Mouse (Mus musculus) frontal cortex, postnatal 10 days (tissue): ENCODE measurements at regions not wholly inside any gene's neighbourhood (a gene's known extent, or its start where the extent isn't known, plus 50 kb on each side); places are given as distances from the start of the nearest gene placed in this dataset.

Experiments used
- DNase-seq, 2 experiments: peaks; one replicate each; pipeline ENCODE4 v3.0.0; 2022; ENCODE audit warnings: low spot score in 2 of 2, mixed read lengths in 1 of 2

DNA sequence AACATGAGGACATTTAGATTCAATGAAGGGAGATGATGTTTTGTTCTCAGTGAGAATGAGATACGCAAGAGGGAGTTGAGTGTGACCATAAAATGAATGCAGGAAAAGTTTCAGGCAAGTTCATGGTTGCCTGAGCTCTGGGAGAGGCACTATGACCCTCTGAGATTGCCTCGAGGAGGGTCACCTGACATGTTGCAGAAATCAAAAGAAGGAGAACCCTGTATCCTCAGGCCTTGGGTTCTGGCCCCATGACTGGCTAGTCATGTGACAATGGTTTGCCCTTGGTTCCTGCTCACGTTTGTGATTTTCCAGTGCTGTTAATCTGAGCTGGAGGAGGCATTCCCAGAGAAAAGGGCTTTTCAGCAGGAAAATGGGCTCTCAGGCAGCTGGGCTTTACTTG lies 98.9 kb downstream of the Mab21l3 start:
- no peak for DNase-seq

DNA sequence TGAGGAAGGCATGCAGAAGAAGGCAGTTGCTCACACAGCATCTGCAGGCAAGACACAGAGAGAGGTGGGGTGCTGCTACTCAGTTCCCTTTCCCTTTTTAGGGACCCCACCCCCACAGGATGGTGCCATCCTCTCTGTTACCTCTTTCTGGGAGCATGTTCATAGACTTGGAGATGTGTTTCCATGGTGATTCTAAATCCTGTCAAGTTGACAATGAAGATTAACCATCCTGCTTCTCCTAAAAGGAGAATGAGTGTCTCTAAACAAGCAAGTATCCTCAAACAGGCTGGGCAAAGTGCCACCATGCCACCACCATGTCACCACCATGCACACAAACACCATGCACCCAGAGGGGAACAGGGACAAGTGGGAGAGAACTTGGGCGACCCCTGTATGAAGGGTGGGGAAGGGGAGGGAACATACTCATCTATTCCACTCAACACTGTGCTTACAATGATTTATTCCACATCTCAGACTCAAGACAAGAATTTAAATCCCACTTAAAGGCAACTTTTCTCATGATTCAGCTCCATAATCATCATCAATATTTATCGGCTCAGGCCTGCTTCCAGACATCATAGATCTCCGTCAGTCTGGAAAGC lies 99.6 kb downstream of the Mab21l3 start:
- DNase-seq, result peak; percentile 38 to 43

DNA sequence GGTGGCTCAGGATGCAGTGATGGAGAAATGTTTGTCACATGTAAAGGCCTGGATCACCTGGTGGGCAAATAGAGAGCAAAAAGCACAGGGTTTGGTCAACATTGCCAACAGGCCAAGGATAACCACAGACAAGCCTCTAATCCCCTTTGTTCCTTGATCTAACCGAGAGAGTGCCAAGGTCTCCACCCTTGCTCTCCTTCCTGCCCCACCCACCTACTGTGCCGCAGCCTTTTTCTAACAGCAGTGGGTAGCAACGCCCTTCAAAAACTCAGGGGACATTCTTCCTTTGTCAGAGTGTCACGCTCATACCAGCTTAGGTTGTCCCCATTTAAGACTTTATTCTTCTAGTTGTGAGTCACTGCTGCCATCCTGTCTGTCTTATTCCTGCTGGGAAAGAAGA lies 100.6 kb downstream of the Mab21l3 start:
- no peak for DNase-seq

DNA sequence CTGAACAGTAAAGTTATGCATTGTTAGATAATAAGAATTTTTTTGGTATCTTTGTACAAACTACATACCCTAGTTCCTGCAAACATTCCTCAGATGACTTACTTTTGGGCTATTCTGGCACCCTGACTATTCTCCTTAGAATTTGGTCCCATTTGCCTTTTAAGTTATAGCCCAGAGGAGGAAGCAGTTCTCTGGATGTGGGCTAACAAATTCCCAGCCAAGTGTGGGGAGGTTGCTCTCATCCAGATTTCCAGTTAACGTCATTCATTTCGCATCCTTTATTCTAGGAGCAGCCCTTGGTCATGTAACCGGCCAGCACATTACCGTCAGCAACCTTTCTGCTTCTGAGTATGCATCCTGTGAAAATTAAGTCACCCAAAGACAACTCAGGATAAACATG lies 107.9 kb downstream of the Mab21l3 start:
- no peak for DNase-seq

DNA sequence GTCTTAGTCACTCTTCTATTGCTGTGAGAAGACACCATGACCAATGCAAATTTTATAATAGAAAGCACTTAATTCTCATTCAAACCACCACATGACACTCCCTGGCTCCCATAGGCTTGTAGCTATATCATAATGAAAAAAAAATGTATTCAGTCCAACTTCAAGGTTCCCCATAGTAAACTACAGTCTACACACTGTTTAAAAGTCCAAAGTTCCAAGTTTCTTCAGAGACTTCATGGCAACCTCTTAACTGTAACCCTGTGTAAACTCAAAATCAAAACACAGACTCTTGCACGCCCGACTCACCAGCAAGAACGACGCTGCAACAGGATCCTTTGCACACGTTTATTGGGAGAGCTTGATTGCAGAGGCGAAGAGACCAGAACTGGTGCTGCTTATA lies 111.6 kb downstream of the Mab21l3 start:
- DNase-seq, result no peak

DNA sequence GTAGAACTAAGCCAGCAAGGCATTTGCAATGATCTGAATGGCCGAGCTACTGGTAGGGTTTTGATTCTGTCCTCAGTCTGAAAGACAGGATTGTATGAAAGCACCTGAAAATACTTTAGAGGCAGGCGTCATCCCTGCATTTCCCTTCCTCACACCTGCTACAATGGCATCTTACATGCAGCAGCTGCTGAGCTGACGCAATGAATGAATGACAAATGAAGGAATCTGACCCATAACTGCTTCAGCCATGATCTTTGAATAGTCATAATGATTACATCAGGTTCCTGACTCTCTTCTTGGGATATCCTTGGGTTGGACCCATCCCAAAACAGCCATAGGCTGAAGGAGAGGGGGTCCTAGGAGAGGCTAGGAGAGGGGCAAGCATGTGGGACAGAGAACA lies 119.7 kb downstream of the Mab21l3 start:
- DNase-seq, result no peak

DNA sequence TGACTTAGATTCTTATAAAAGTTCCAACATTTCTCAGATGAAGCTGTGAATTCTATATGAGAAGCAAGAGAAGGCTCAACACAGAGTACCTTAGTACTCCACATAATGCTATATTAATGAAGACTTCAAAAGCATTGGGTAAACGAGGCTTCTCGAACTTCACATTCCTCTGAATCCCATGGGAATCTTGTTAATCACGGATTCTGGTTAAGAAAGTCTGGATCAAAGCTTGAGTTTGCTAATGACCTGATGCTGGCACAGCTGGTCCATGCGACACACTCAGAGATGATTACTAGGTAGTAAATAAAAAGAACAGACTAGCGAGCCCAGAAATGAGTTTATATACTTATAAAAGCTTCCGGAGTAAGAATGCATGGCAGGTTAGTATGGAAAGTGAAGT lies 118.4 kb upstream of the Atp1a1 start:
- DNase-seq, result no peak

DNA sequence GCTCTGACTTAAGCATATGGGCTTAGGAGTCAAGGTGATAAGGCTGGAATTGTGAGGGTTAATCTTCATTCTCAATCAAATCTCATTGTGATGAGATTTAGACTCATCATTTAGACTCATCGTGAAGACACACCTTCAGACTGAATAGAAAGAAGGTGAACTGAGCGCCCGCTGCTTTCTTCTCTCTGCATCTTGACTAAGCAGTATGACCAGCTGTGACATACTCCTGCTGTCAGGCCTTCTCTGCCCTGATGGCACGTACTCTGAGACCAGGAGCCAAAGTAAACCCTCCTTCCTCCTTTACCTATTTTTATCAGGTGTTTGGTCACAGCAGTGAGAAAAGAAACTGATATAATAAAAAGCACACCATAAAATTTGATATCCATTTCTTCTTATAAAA lies 117.5 kb upstream of the Atp1a1 start:
- DNase-seq, result no peak

DNA sequence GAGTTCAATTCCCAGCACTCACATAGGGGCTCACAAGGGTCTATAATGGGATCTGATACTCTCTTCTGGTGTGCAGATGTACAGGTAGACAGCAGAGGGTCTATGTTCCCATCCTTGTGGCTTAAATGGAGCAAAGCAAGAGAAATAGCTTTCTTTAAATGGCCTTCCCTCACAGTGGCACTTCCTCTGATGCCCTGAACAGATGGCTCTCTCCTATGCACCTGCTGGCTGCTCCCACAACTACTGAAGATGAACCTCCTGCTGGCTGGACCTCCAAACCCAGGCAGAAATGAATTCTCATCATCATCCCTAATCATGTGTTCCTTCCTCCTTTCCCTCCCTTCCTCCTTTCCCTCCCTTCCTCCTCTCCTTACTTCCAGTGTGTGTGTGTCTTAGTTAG lies 110.9 kb upstream of the Atp1a1 start:
- DNase-seq, result no peak

DNA sequence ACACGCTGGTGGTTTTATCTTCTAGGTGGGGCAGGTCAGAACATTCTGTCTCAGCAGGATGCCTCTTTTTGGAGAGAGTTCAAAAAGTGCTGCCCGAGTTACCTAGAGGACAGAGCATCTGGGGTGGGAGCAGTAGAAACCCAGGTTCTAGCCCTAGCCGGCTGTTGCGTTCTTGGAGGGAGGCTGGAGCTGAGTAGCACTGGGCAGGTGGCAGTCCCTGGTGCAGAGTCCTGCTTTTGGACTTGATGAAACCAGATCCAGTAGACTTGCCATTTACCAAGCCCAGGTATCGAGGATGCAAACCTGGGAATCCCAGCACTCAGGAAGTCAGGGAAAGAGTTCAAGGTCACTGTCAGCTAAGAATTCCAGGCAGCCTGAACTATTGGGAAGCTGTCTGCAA lies 110.3 kb upstream of the Atp1a1 start:
- no peak for DNase-seq

DNA sequence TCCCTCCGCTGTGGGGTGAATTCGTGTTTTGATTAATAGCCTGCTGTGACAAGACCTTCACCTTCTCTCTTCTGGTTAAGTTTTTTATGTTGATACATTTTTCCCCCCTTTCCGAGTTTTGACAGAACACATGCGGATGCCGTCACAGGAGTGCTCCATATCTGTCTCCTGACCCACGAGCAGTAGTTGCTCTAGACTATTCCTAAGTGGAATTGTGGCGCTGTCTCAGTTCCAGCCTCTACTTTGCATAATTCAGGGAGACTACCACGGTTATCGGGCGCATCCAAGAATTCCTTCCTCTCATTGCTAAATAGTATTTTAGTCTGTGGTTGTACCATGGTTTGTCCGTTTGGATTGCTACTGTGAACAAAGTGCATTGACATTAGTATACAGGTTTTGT lies 109.2 kb upstream of the Atp1a1 start:
- DNase-seq, result no peak

DNA sequence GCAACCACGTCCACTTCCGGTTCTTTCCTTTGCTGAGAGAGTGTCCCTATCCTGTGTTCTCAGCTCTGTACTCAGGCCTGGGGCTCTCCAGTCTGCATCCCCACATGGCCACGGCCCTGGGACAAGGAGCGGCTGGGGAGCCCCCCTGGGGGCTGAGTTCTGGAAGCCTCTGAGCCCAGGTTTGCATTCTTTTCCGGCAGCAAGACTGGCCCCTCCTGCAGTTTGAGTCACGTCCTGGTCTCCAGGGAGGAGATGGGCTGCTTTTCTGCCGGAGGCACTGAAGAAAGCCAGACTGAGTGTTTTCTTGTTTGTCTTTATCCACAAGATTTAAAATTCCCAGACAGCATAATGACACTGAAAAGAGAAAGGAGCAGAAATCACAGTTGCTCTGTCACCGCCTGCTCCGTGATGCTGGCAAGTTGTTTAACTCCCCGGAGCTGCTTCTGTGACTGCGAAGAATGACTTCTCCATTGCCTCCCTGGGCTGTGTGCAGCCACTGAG lies 108.7 kb upstream of the Atp1a1 start:
- no peak for DNase-seq

DNA sequence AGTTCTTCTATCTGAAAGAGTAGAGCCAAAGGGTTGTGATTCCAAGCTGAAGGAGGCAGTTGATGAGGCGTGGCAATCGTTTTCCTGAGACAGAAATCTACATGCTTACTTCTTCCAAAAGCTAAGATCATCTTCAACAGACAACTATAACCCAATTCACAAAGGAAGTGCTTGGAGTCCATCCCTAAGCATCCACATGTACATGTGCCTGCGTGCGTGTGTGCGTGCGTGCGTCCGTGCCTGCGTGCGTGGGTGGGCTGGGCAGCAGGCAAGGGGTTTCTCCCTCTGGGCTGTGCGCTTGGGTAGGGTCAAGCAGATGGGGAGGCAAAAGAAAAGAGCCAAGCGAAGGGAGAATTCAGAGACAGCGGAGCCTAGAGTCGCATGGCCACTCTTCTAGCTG lies 108.2 kb upstream of the Atp1a1 start:
- DNase-seq, result no peak

DNA sequence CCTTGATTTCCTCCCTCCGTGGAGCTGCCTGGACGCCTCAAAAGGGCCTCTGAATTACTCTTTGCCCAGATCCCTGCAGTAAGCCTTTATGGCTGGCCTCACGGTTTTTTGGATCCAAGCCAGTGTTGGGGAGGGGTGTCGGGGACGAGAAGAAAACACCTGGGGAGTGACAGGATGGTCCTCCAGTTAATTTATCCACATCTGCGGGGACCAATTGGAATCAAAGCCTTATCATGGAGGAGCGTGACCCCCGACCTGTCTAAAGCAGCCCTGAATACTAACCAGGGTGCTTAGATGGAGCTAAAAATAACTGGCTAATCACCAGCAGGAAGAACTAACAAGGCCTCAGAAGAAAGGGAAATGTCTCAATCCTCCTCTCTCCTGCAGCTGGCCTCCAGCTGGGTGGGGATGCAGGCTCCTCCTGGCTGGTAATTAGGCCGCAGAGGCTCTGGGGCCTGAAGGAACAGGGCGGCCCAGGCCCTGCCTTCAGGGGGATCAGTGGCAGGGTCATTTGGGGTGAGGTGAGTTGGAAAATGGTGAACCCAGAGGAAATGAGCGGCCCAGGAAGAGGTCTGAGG lies 107.2 kb upstream of the Atp1a1 start:
- no peak for DNase-seq

DNA sequence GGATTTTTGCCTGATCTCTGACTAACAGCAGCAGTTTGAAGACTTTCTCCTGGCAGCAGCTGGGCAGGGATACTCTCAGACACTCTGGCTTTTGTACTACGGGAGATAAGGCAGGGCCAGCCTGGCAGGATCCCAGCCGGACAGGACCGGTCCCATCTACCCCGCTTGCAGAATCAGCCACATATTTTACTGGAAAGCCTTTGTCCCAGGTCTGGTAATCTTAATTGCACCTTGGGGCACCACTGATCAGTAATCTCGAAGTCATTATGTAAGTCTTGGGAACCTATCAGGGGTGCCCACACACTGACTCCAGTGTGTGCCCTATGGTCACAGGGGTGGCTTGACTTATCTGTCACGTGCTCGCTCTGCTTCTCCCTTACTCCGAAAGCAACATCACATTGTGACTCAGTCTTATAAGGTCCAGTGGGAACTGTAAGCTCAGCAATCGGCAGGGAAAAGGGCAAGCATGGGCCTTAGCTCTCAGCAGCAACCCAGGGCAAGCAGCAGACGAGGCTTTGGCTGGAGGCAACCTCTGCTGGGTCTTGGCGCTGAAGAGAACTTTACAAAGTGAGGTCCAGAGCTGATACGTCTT lies 105.0 kb upstream of the Atp1a1 start:
- DNase-seq, result no peak

DNA sequence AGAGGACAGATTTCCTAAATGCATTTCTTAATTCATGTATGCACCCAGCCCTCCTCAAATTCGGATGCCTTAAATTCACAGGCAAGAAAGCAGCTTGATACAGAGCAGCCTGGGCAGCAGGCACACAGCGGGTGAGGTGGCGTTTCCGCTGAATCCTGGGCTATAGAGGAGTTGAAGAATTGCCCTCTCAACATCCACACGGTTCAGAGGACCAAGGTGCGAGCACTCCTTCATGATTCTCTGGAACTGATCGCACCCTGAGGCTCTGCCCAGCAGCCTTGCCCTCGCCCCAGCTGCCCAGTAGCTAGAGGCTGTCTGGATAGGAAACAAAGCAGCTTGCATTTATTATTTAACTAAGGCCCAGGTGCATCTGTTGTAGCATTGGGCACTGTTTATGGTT lies 104.3 kb upstream of the Atp1a1 start:
- no peak for DNase-seq

DNA sequence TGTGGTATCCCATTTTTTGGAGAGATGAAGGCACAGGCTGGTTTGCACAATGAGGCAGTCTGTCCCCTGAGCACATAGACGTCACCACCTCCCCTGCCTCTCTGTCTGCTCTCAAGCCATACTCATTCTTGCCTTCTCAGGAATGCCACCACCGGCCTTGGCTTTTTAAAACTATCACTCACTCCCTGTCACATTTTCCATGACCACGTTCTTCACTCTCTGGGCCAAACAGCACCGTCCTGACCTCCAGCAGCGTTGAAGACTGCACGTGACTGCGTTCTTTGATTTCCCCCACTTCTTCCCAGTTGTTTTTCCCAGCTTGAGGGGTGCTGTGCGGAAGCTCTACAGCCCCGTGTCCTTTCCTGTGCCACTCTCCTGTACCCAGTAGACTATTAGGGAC lies 100.4 kb upstream of the Atp1a1 start:
- DNase-seq, result no peak

DNA sequence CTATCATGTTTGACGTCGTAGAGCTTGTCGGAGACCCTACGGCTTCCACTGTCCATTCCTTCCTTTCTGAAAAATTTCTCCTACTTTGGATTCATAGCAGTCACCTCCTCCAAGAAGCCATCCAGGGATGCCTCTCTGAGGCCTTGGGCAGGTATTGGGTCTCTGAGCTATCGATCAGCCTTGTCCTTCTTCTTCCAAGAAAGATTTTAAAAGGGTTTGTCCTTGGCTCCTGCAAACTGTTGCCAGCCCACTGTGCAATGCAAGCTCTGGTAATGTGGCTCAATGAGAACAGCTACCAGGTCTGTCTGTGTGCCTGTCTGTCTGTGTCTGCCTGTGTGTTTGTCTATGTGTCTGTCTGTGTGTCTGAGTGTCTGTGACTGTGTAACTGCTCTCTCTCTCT lies 99.8 kb upstream of the Atp1a1 start:
- DNase-seq, result no peak

DNA sequence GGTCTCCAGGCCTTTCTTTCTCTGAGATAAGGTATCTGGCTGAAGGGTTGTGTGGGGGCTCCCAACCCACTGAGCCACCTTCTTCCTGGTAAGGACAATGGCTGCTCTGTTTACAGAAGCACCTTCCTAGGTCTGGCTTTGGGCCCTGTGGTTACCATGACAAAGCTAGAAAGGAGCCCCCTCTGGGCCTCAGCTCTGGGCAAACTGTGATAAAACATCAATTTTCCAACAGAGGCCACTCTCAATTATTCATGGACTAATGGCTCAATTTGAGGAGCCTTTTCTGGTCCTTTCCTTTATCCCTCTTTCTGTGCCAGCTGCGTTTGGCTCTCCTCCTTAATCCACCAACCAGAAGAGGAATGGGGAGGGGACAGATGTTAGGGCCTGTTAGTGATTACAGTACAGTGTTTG lies 97.3 kb upstream of the Atp1a1 start:
- DNase-seq, result no peak

DNA sequence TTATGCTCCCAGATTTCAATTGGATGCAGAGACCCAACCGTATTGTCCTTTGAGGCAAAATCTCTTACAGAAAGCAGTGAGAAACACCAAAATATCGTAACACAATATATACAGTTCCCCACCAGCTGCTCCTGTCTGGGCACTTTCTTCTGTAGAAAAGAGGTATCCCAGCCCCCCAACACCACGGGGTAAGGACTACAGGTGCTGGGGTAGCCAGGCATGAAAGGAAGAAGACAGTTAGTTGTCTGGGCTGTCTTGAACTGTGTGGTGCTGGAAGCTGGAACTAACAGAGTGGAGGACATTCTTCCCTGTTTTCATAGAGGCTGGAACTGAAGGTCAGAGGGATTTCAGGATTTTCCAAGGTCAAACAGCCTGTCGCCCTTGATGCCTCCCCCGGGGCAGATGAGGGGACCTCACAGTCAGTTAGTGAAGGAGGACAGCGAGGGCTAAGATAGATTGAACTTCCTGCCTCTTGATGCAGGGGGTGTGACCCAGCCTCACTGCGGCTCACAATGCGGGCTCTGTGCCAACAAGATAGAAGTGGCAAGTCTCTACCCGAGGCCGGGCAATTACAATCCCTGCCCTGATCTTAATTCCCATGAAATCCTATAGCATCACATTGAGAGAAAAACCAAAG lies 96.6 kb upstream of the Atp1a1 start:
- no peak for DNase-seq

DNA sequence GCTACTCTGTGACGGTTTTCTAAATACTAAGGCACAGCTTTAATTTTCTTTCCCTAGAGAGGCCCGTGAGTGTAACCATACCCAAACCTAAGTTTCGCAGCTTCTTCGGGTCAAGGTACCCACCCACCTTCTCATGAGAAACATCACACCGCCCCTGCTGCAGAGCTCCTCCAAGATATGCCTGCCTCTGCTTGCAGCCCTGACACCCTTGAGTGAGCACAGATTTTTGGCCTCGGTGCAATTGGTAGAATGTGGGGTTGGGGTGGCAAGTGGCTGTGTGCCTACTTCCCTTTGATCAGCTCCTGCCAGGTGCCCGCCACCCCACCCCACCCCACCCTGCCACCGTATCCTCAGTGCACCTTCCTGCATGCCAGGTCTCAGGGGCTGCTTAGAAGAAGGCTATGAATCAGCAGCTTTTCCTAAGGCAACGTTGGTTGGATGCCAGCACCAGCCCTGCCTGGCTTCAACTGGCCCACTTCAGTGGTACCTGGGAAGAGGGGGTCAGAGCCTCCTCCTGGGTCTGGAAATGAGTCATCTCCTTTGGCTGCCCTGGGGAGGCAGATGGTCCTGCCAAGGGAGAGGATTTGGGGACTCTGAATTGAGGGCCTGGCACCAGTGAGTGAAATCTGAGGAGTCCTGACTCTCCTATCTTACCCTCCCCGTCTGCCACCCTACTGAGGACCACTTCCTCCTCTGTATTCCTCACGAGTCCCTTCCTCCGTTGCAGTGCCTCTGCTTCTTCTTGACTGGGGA lies 95.6 kb upstream of the Atp1a1 start:
- no peak for DNase-seq

DNA sequence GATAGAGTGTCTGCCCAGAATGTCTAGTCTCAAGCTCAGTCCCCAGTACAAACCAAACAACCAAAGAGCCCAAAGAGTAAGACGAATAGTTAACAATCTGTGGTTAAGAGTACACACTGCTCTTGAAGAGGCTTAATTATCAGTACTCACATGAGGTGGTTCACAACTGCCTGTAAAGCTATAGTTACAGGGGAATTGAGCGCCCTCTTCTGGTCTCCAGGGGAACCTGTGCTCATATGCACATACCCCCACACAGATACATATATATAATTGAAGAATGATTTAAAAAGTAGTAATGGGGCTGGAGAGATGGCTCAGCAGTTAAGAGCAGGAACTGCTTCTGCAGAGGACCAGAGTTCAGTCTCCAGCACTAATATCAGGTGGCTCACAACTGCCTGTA lies 92.3 kb upstream of the Atp1a1 start:
- DNase-seq, result no peak
